Mouse (Mus musculus) spleen, adult 2 months (tissue): ENCODE data around the gene Cul4a.

Source experiments
- CTCF ChIP-seq: fragments of 200-500 bp; IDR thresholded peaks from 2 replicates; pipeline ENCODE4 v1.5.1; 2011; ENCODE audit warnings: mild to moderate bottlenecking, inconsistent platforms; ENCODE audit not compliant: insufficient read depth, insufficient read length, insufficient replicate concordance; ENCODE audit errors: extremely low read depth
- POLR2A ChIP-seq: fragments of 200-500 bp; IDR thresholded peaks from 2 replicates; pipeline ENCODE4 v1.6.1; 2011; ENCODE audit warnings: low read depth, low read length, inconsistent platforms

DNA sequence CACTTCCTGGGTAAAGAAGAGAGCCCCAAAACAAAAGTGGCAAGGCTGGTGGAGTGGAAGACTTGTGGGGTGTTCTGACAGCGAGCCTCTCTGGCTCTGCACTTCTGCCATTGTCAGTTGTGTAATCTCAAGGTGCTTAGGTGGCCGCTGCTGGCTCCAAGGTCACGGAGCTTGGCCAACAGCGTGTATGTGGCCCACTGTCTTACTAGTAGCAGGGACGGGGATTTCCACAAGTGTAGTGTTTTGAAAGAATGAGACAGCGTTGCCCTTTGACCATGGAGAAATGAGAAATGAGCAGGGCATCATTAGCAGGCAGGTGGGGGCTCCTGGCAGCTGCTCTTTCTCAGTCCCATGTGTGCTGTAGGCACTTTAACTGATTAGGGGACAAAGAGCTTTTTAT, 56.7 kb downstream of the Cul4a start:
- no peak for TF ChIP-seq CTCF
- TF ChIP-seq POLR2A: no peak
